Mouse (Mus musculus) C2C12 (cell line): ENCODE measurements around the gene Taok2.

Source experiments
- CEBPB ChIP-seq: IDR thresholded peaks from one replicate; pipeline ENCODE4 v1.6.1; 2011; ENCODE audit warnings: low read depth, mild to moderate bottlenecking, control low read depth, moderate library complexity
- CTCF ChIP-seq: IDR thresholded peaks from one replicate; pipeline ENCODE4 v1.5.1; 2011; ENCODE audit not compliant: control insufficient read depth, insufficient read depth, insufficient read length
- MYOG ChIP-seq: IDR thresholded peaks from one replicate; pipeline ENCODE4 v1.6.1; 2011; ENCODE audit not compliant: control insufficient read depth, insufficient read length; ENCODE audit errors: extremely low read depth

GRCm38 (mm10) chr7:126822741-126823140 lies 61.8 kb downstream of the Taok2 start:
- no peak for TF ChIP-seq CEBPB
- TF ChIP-seq CTCF = no peak
- TF ChIP-seq MYOG = no peak
